Mouse (Mus musculus) olfactory bulb, adult 2 months (tissue): ENCODE results near the gene Bcl9.

Source experiments
- CTCF ChIP-seq: fragments of 200-500 bp; IDR thresholded peaks from 2 replicates; pipeline ENCODE4 v1.5.1; 2012; ENCODE audit warnings: low read depth, mild to moderate bottlenecking, low read length, moderate library complexity; ENCODE audit not compliant: insufficient read depth
- POLR2A ChIP-seq: fragments of 200-500 bp; IDR thresholded peaks from 2 replicates; pipeline ENCODE4 v1.6.1; 2012; ENCODE audit warnings: mild to moderate bottlenecking, low read depth, low read length, moderate library complexity; ENCODE audit not compliant: insufficient read depth

DNA sequence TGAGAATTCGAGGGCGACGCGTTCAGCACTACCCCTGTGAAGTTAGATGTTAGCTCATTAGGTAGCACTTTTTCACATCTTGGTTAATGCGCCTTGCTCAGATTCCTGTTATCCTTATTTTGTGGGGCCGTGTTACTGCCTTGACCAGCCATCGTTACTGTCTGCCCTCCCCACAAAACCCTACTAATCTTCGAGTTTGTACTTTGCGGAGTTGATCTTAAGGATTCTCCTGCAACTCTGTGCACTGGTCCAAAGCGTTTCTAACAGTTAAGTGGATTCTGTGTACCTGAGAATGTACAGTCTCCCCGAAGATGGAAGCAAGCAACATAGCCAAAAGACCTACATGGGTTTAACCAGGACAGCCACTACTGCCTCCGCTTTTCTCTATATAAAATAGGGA lies 69.3 kb downstream of the Bcl9 start:
- TF ChIP-seq POLR2A (no peak), CTCF (no peak)
